Mouse (Mus musculus): ENCODE results near the gene Tmtc2.

Gene Tmtc2

DNA sequence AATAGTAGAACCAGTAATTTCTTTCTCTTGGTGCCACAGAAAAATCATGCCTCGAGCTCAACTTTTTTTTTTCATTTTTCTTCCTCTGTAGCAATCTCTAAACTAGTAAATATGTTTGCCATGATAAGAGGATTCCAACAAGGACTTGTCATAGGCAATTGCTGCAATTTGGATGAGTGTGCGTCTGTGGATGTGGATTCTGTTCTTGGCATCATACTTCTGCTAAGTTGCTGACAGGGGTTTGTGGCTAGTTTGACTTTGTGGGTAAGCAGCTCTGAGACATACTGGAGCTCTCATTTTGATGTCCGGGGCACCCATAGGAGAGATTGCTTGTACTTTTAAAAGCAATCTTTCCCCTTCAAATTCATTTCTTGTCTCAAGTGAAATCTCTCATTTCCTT lies 432.1 kb downstream of the Tmtc2 start:
- DNase-seq, result no peak

Data from right cerebral cortex, postnatal 14 days (tissue).